Mouse (Mus musculus): ENCODE results near the gene Wnk2.

DNA sequence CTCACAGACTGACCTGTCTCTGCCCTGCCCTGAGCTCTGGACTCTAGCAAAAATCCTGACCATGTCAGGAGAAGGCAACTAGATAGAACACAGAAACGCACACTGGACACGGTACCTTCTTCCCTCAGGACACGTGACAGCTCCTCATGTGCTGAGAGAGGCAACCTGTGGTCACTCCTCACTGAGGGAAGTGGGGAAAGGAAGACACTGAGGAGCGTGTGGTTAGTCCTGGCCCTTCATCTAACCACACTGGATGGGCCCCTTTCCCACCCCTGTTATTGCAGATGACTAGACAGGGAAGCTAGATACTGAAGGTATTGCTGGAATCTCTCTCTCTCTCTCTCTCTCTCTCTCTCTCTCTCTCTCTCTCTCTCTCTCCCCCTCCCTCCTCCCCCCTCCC is 14.9 kb upstream of the Wnk2 start:
- TF ChIP-seq CEBPB (IDR thresholded peaks at IDR 0.05; ENCODE audit: low read depth) (no peak), CTCF (IDR thresholded peaks at IDR 0.05; ENCODE audit: control insufficient read depth, insufficient read depth, insufficient read length) (no peak), MYOG (IDR thresholded peaks at IDR 0.05; ENCODE audit: control insufficient read depth, extremely low read depth, insufficient read length) (no peak)
